Mouse (Mus musculus) cerebellum, adult 2 months (tissue): Measurements from ENCODE around the gene Gdf10.

Experiments
- CTCF ChIP-seq: fragments of 200-500 bp; IDR thresholded peaks from 2 replicates; pipeline ENCODE4 v1.5.1; 2011; ENCODE audit warnings: low read depth, mild to moderate bottlenecking, control low read depth, low read length, moderate library complexity, borderline replicate concordance; ENCODE audit not compliant: insufficient read depth
- POLR2A ChIP-seq: fragments of 200-500 bp; IDR thresholded peaks from 2 replicates; pipeline ENCODE4 v1.6.1; 2011; ENCODE audit warnings: low read length, control low read depth, borderline replicate concordance; ENCODE audit not compliant: insufficient read depth

GRCm38 (mm10) chr14:33946125-33946524, 22.7 kb downstream of the Gdf10 start:
- TF ChIP-seq CTCF (no peak), POLR2A (no peak)
